Comparison of ENCODE assay signal across 20 mouse cellular contexts in genomic region chr19:44380065-44380464, GRCm38 (mm10). TPM values are rescaled to one million over a fixed set of nuclear protein-coding genes. Genes with fewer than 3 reads are reported as not detected.
"Had no signal": no experiment of that assay in that cellular context is flagged by ENCODE, and none has a peak within 500 bp of the region (broad histone marks: within the 10 kb centered on the region; RNA-seq: fewer than 3 reads in every experiment).

No protein-coding gene starts in this region.

- H3K9me3 ChIP-seq: limb, embryonic 12.5 days; limb, embryonic 15.5 days; lung, embryonic 15.5 days; midbrain, embryonic 12.5 days; neural tube, embryonic 13.5 days had no signal

- H3K4me2 ChIP-seq: limb, embryonic 12.5 days; limb, embryonic 15.5 days; lung, embryonic 15.5 days; midbrain, embryonic 12.5 days; neural tube, embryonic 13.5 days had no signal

- H3K9ac ChIP-seq: limb, embryonic 12.5 days; limb, embryonic 15.5 days; lung, embryonic 15.5 days; midbrain, embryonic 12.5 days; neural tube, embryonic 13.5 days had no signal

- H3K4me1 ChIP-seq: limb, embryonic 15.5 days; lung, embryonic 15.5 days had no signal

- H3K4me3 ChIP-seq: limb, embryonic 12.5 days; limb, embryonic 15.5 days; lung, embryonic 15.5 days; midbrain, embryonic 12.5 days; myocyte; neural tube, embryonic 13.5 days had no signal

- H3K36me3 ChIP-seq: limb, embryonic 12.5 days; limb, embryonic 15.5 days; lung, embryonic 15.5 days; midbrain, embryonic 12.5 days; neural tube, embryonic 13.5 days had no signal

- ATAC-seq: hindbrain, postnatal 0 days; inflammation-experienced regulatory T-cells, adult 6 months; intestine, embryonic 16.5 days; midbrain, embryonic 16.5 days had no signal

- DNase-seq: kidney, adult 18-20 months; kidney, adult 9 months; kidney, postnatal 14 days; kidney, postnatal 4 days; left cerebral cortex, postnatal 4 days; lung, postnatal 4 days; right cerebral cortex, postnatal 25 days; spleen, adult 18-20 months; thymus, postnatal 25 days had no signal

- H3K27ac ChIP-seq: hindbrain, postnatal 0 days; limb, embryonic 12.5 days; limb, embryonic 15.5 days; lung, embryonic 15.5 days; midbrain, embryonic 12.5 days; neural tube, embryonic 13.5 days had no signal

- H3K27me3 ChIP-seq: limb, embryonic 12.5 days; limb, embryonic 15.5 days; lung, embryonic 15.5 days; midbrain, embryonic 12.5 days; neural tube, embryonic 13.5 days had no signal

RNA-seq across cellular contexts. Expression of gene Scd4, which starts 47.2 kb away (rescaled TPM):
- total RNA-seq: monocyte, adult 5-6 weeks had no signal
